Mouse (Mus musculus) forebrain, postnatal 0 days (tissue): ENCODE results near the gene Zfp575. TPM values are rescaled to one million over a fixed set of nuclear protein-coding genes. Genes with fewer than 3 reads are reported as not detected.
A peak's percentile ranks its signal among the peaks of the same experiment; 100 is the strongest.

ENCODE experiments used
- ATAC-seq: fragments of 200-750 bp; cut with Nextera tagmentation; 2 replicates; pipeline ENCODE4 v1.8.0; 2017; ENCODE audit warnings: mild to moderate bottlenecking, moderate library complexity
- DNase-seq: peaks from one replicate; pipeline ENCODE4 v3.0.0-alpha.2; 2015
- H3K27ac ChIP-seq: fragments of 300-500 bp; sonication (generic); 2 replicates; pipeline ENCODE4 v1.5.1; 2014; ENCODE audit warnings: low read depth, mild to moderate bottlenecking, antibody characterized with exemption, low read length, moderate library complexity, mixed read lengths
- H3K27me3 ChIP-seq: fragments of 300-500 bp; sonication (generic); 2 replicates; pipeline ENCODE4 v1.6.1; 2014; ENCODE audit warnings: mild to moderate bottlenecking, low read length, mixed read lengths; ENCODE audit not compliant: insufficient read depth
- H3K36me3 ChIP-seq: fragments of 300-500 bp; sonication (generic); 2 replicates; pipeline ENCODE4 v1.6.1; 2014; ENCODE audit warnings: mild to moderate bottlenecking, moderate library complexity; ENCODE audit not compliant: insufficient read depth
- H3K4me1 ChIP-seq: fragments of 300-500 bp; sonication (generic); 2 replicates; pipeline ENCODE4 v1.6.1; 2014; ENCODE audit warnings: antibody characterized with exemption; ENCODE audit not compliant: insufficient read depth
- H3K4me2 ChIP-seq: fragments of 300-500 bp; sonication (generic); 2 replicates; pipeline ENCODE4 v1.6.1; 2014; ENCODE audit warnings: low read depth, mild to moderate bottlenecking, moderate library complexity
- H3K4me3 ChIP-seq: fragments of 300-500 bp; sonication (generic); 2 replicates; pipeline ENCODE4 v1.5.1; 2014; ENCODE audit warnings: low read depth, low read length, mixed read lengths
- H3K9ac ChIP-seq: fragments of 300-500 bp; sonication (generic); 2 replicates; pipeline ENCODE4 v1.6.1; 2014; ENCODE audit warnings: mild to moderate bottlenecking
- H3K9me3 ChIP-seq: fragments of 300-500 bp; sonication (generic); 2 replicates; pipeline ENCODE4 v1.6.1; 2016; ENCODE audit warnings: low read length
- CTCF ChIP-seq: sonication (generic); IDR thresholded peaks from 2 replicates; pipeline ENCODE4 v1.5.1; 2016; ENCODE audit warnings: antibody characterized with exemption, control low read depth, low read depth
- WGBS: fragments of 180-500 bp; shearing (Covaris S2); extraction: QIAGEN DNeasy Blood & Tissue Kit; methylation state at CpG from one replicate; pipeline ENCODE4 v1.1.7; 2014; 5-methylcytosine and 5-hydroxymethylcytosine counted together
- polyA plus RNA-seq: library from polyadenylated mRNA; unstranded; fragments of >200 nt; fragmentation: Nextera tagmentation; extraction: Ambion mirVana; gene quantifications from 2 replicates; pipeline ENCODE4 v1.2.1, GENCODE M21; 2015
- total RNA-seq: library from RNA; depleted of rRNA; stranded (reverse); fragments of >200 nt; gene quantifications from 2 replicates; pipeline ENCODE4 v1.2.3, GENCODE M21; 2014

Zfp575 gene
- total and polyA plus RNA-seq, 2 experiments from 2014 or later = 1.2 to 24.8 TPM

- Histone ChIP-seq H3K9me3 (no peaks in the 10 kb centered on the region), H3K4me2 (no peak overlapping the region), H3K4me3 (no peak overlapping the region), H3K27ac (no peak overlapping the region), H3K4me1 (no peaks in the 10 kb centered on the region), H3K27me3 (no peaks in the 10 kb centered on the region), H3K36me3 (no peaks in the 10 kb centered on the region), H3K9ac (no peak overlapping the region)
- no peak for TF ChIP-seq CTCF
- 91% methylated on average over 10 of the region's 10 CpGs for WGBS
- DNase-seq = no peak
- no peak for ATAC-seq
Measured at GRCm38 (mm10) chr7:24577811-24578210, 9.6 kb downstream of the Zfp575 start.

- H3K36me3 ChIP-seq = peaks cover 8% of the 10 kb centered on the region; the same call in 1 of the 2 replicates
- ATAC-seq = no peak
- H3K4me2 ChIP-seq = no peak overlapping the region
- no peaks in the 10 kb centered on the region for H3K9me3 ChIP-seq
- TF ChIP-seq CTCF = no peak
- H3K9ac ChIP-seq = no peak overlapping the region
- no peak overlapping the region for H3K4me3 ChIP-seq
- H3K4me1 ChIP-seq = no peaks in the 10 kb centered on the region
- no peak for DNase-seq
- 71% methylated on average over 12 of the region's 12 CpGs for WGBS
- H3K27ac ChIP-seq = no peak overlapping the region
- no peaks in the 10 kb centered on the region for H3K27me3 ChIP-seq
Measured at GRCm38 (mm10) chr7:24574224-24574796, 13.1 kb downstream of the Zfp575 start.

GRCm38 (mm10) chr7:24572455-24572854 lies 15.0 kb downstream of the Zfp575 start:
- DNase-seq (no peak), ATAC-seq (no peak)
- Histone ChIP-seq H3K27ac (no peak overlapping the region), H3K36me3 (peaks cover 22% of the 10 kb centered on the region), H3K9ac (no peak overlapping the region), H3K4me2 (no peak overlapping the region), H3K9me3 (no peaks in the 10 kb centered on the region), H3K27me3 (no peaks in the 10 kb centered on the region), H3K4me3 (no peak overlapping the region), H3K4me1 (no peaks in the 10 kb centered on the region)
- TF ChIP-seq CTCF = peak; percentile 53
- WGBS = 60% methylated on average over 5 of the region's 5 CpGs

GRCm38 (mm10) chr7:24571071-24571470 lies 16.4 kb downstream of the Zfp575 start:
- DNase-seq (no peak), ATAC-seq (no peak)
- no peaks in the 10 kb centered on the region for H3K9me3 ChIP-seq
- no peak overlapping the region for H3K27ac ChIP-seq
- no peak for TF ChIP-seq CTCF
- H3K4me2 ChIP-seq = no peak overlapping the region
- no peak overlapping the region for H3K4me3 ChIP-seq
- no peak overlapping the region for H3K9ac ChIP-seq
- H3K4me1 ChIP-seq = no peaks in the 10 kb centered on the region
- WGBS = 89% methylated on average over 4 of the region's 4 CpGs
- no peaks in the 10 kb centered on the region for H3K27me3 ChIP-seq
- H3K36me3 ChIP-seq = peaks cover 36% of the 10 kb centered on the region

GRCm38 (mm10) chr7:24568512-24568911 lies 18.9 kb downstream of the Zfp575 start:
- TF ChIP-seq CTCF = no peak
- WGBS = 87% methylated on average over 4 of the region's 4 CpGs
- Histone ChIP-seq H3K4me3 (no peak overlapping the region), H3K4me1 (no peaks in the 10 kb centered on the region), H3K36me3 (peaks cover 43% of the 10 kb centered on the region), H3K9ac (no peak overlapping the region), H3K27me3 (no peaks in the 10 kb centered on the region), H3K9me3 (no peaks in the 10 kb centered on the region), H3K4me2 (no peak overlapping the region), H3K27ac (no peak overlapping the region)
- DNase-seq (no peak), ATAC-seq (no peak)

GRCm38 (mm10) chr7:24566206-24566605 lies 21.2 kb downstream of the Zfp575 start:
- Histone ChIP-seq H3K4me3 (no peak overlapping the region), H3K4me1 (no peaks in the 10 kb centered on the region), H3K36me3 (peaks cover 46% of the 10 kb centered on the region), H3K27ac (no peak overlapping the region), H3K27me3 (no peaks in the 10 kb centered on the region), H3K9ac (no peak overlapping the region), H3K4me2 (no peak overlapping the region), H3K9me3 (no peaks in the 10 kb centered on the region)
- no peak for TF ChIP-seq CTCF
- WGBS = 92% methylated on average over 9 of the region's 9 CpGs
- DNase-seq (no peak), ATAC-seq (no peak)

- Histone ChIP-seq H3K9me3 (no peaks in the 10 kb centered on the region), H3K9ac (no peak overlapping the region), H3K36me3 (peaks cover 48% of the 10 kb centered on the region), H3K27me3 (no peaks in the 10 kb centered on the region), H3K4me3 (no peak overlapping the region), H3K27ac (no peak overlapping the region), H3K4me2 (no peak overlapping the region), H3K4me1 (no peaks in the 10 kb centered on the region)
- WGBS = 95% methylated on average over 11 of the region's 11 CpGs
- DNase-seq (no peak), ATAC-seq (no peak)
- no peak for TF ChIP-seq CTCF
Measured at GRCm38 (mm10) chr7:24565627-24566026, 21.8 kb downstream of the Zfp575 start.
